Mouse (Mus musculus): ENCODE results near the gene BC067074. TPM values are rescaled to one million over a fixed set of nuclear protein-coding genes. Genes with fewer than 3 reads are reported as not detected.

The BC067074 gene
- polyA plus RNA-seq, 1 experiment from 2014 or later: 5.9 TPM

DNA sequence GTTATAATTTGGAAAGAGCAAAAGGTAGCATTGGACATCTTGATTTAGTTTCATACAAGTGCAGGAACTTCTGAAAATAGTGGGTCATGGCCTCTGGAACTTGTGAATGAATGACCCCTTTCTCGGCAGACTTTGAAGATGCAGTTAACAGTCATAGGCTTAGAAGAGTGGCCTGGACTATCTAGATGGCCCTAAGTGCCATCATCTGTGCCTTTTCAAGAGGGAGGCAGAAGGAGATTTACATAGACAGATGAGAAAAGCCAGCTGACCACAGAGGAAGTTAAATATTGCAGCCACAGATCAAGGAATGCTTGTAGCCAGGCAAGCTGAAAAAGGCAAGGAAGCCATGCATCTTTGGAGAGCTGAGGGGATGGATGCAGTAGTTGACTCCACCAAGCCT is 66.7 kb downstream of the BC067074 start:
- 57% methylated on average over 1 of the region's 1 CpGs for WGBS
- no peaks in the 10 kb centered on the region for H3K27me3 ChIP-seq (ENCODE audit: control insufficient read depth, insufficient read depth, low read depth, low read length)
- no peak for ATAC-seq (ENCODE audit: low read depth)
- no peaks in the 10 kb centered on the region for H3K4me1 ChIP-seq (replicated peaks; ENCODE audit: control insufficient read depth, insufficient read depth, low read length)
- H3K4me3 ChIP-seq (ENCODE audit: low read length): no peak overlapping the region
- no peaks in the 10 kb centered on the region for H3K9me3 ChIP-seq (ENCODE audit: control insufficient read depth, low read length)
- H3K36me3 ChIP-seq (ENCODE audit: control insufficient read depth, insufficient read depth, low read length): no peaks in the 10 kb centered on the region
- H3K4me2 ChIP-seq (ENCODE audit: low read depth, low read length): no peak overlapping the region
- no peak overlapping the region for H3K9ac ChIP-seq (ENCODE audit: low read length)
- H3K27ac ChIP-seq (ENCODE audit: low read length): no peak overlapping the region

DNA sequence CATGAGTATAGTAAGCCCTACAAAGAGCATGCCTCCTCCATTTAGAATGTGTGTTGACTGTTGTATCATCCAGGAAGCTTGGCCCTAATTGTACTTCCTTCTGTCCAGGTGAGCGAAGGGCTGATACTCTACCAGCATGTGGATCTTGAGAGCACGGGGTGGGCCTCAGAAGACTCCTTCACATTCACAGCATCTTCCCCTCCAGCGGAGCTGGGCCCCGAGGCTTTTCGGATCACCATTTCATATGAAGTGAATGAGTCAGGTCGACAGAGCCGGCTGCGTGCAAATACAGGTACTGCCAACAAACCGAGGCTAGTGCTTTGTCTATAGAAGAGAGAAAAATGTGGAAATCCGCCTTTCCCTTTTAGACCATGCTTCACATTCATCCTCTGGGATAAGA is 73.0 kb downstream of the BC067074 start:
- ATAC-seq (ENCODE audit: low read depth): no peak
- 82% methylated on average over 10 of the region's 10 CpGs for WGBS

DNA sequence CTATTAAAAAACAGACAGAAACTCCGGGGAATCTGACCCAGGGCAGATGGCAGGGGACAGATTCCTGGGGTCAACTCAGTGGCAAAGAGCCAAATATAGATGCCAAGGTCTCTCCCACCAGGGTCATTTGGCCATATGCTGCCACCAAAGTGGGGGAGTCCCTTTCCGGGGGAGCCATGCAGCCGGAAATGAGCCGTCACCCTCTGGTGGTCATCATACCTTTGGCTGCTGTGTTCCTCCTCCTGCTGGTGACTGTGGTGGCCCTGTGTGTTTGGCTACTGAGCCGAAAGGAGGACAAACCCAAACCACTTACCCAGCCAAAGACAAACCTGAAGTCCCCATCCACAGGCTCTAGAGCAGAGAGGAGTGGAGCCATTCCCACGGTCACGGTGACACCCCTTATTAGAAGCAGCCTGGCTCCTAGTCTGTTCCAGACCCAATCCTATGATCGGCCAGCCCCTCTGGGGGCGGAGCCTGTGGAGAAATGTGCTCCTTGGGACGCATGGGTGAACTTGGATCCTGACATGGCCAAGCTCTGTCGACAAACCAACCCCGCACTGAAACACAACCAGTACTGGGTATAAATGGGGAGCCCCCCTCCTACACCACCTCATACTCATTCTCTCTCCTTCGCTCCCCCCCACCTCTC is 76.1 kb downstream of the BC067074 start:
- Histone ChIP-seq H3K27ac (ENCODE audit: low read length) (no peak overlapping the region), H3K36me3 (ENCODE audit: control insufficient read depth, insufficient read depth, low read length) (no peaks in the 10 kb centered on the region), H3K27me3 (ENCODE audit: control insufficient read depth, insufficient read depth, low read depth, low read length) (no peaks in the 10 kb centered on the region), H3K9me3 (ENCODE audit: control insufficient read depth, low read length) (no peaks in the 10 kb centered on the region), H3K9ac (ENCODE audit: low read length) (no peak overlapping the region), H3K4me3 (ENCODE audit: low read length) (no peak overlapping the region), H3K4me1 (replicated peaks; ENCODE audit: control insufficient read depth, insufficient read depth, low read length) (no peaks in the 10 kb centered on the region; the same call in 1 of the 2 replicates), H3K4me2 (ENCODE audit: low read depth, low read length) (no peak overlapping the region)
- 74% methylated on average over 13 of the region's 13 CpGs for WGBS
- ATAC-seq (ENCODE audit: low read depth): 0 out of 2 replicates have a peak, but pooled peaks have one; percentile 17

More for the DNA sequence above, 73.0 kb downstream of the BC067074 start:
- no peak overlapping the region for H3K9ac ChIP-seq (ENCODE audit: low read length)
- no peak overlapping the region for H3K4me2 ChIP-seq (ENCODE audit: low read depth, low read length)
- H3K36me3 ChIP-seq (ENCODE audit: control insufficient read depth, insufficient read depth, low read length): no peaks in the 10 kb centered on the region
- H3K27ac ChIP-seq (ENCODE audit: low read length): no peak overlapping the region
- no peaks in the 10 kb centered on the region for H3K9me3 ChIP-seq (ENCODE audit: control insufficient read depth, low read length)
- H3K4me3 ChIP-seq (ENCODE audit: low read length): no peak overlapping the region
- H3K27me3 ChIP-seq (ENCODE audit: control insufficient read depth, insufficient read depth, low read depth, low read length): no peaks in the 10 kb centered on the region
- H3K4me1 ChIP-seq (replicated peaks; ENCODE audit: control insufficient read depth, insufficient read depth, low read length): no peaks in the 10 kb centered on the region; the same call in 1 of the 2 replicates

DNA sequence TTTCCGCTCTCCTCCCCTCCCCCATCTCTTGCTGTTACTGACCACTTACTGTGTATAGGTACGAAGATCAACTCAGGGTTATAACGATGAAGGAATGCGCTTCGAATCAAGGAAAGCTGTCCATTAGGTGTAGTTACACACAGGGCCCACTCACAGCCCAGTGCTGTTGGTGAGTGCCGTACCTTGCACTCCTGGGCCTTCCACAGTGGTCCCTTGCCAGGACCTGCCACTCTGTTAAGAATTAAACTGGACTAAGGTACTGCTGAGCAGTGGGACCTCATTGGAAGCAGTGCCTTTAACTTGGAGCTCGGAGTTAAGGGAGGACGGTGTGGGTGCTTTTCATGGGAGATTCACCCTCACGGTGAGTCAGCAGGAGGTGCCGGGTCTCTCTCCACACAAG is 76.7 kb downstream of the BC067074 start:
- no peak overlapping the region for H3K27ac ChIP-seq (ENCODE audit: low read length)
- WGBS: 79% methylated on average over 10 of the region's 10 CpGs
- H3K9ac ChIP-seq (ENCODE audit: low read length): no peak overlapping the region
- H3K4me1 ChIP-seq (replicated peaks; ENCODE audit: control insufficient read depth, insufficient read depth, low read length): no peaks in the 10 kb centered on the region; the same call in 1 of the 2 replicates
- H3K4me3 ChIP-seq (ENCODE audit: low read length): no peak overlapping the region
- no peaks in the 10 kb centered on the region for H3K36me3 ChIP-seq (ENCODE audit: control insufficient read depth, insufficient read depth, low read length)
- H3K9me3 ChIP-seq (ENCODE audit: control insufficient read depth, low read length): no peaks in the 10 kb centered on the region
- H3K4me2 ChIP-seq (ENCODE audit: low read depth, low read length): no peak overlapping the region
- H3K27me3 ChIP-seq (ENCODE audit: control insufficient read depth, insufficient read depth, low read depth, low read length): no peaks in the 10 kb centered on the region
- ATAC-seq (ENCODE audit: low read depth): no peak

DNA sequence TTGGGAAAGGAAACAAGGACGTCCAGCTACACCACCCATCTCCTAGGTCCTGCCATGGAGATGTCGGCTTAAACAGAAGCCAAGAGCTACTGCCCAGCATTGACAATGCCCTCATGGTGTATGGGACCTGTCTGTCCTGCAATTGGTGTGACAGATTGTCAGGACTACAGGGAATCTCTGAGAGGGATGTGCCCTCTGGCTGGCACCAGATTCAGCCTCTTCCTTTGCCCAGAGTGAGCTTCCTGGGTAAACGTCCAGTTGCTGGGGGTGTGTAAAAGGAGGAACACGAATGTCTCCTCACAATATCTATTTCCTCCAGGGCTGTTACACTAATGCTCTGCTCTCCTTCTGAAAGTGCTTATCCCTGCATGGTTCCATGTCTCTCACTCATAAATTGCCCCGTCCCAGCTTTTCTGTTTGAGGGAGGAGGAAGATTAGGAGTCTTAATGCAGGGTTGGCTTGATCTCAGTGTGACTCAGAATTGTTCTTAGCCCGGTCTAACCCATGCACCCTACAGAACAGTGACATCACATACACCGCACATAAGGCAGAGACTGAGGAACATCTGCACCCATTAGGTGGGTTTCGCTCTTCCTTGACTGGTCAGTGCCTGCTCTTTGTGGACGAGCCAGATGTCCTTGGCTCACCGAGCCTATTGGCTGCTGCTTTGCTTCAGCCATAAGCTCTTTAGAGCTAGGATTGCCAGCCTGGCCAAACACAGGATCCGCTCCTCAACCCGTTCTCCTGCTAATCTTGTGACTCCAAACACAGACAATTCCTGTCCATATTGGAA is 80.5 kb downstream of the BC067074 start:
- H3K9me3 ChIP-seq (ENCODE audit: control insufficient read depth, low read length): no peaks in the 10 kb centered on the region
- WGBS: 76% methylated on average over 12 of the region's 12 CpGs
- H3K4me2 ChIP-seq (ENCODE audit: low read depth, low read length): no peak overlapping the region
- ATAC-seq (ENCODE audit: low read depth): 0 out of 2 replicates have a peak, but pooled peaks have one; percentile 5
- H3K4me1 ChIP-seq (replicated peaks; ENCODE audit: control insufficient read depth, insufficient read depth, low read length): no peaks in the 10 kb centered on the region
- no peak overlapping the region for H3K9ac ChIP-seq (ENCODE audit: low read length)
- no peaks in the 10 kb centered on the region for H3K27me3 ChIP-seq (ENCODE audit: control insufficient read depth, insufficient read depth, low read depth, low read length)
- no peaks in the 10 kb centered on the region for H3K36me3 ChIP-seq (ENCODE audit: control insufficient read depth, insufficient read depth, low read length)
- H3K27ac ChIP-seq (ENCODE audit: low read length): no peak overlapping the region
- H3K4me3 ChIP-seq (ENCODE audit: low read length): no peak overlapping the region

DNA sequence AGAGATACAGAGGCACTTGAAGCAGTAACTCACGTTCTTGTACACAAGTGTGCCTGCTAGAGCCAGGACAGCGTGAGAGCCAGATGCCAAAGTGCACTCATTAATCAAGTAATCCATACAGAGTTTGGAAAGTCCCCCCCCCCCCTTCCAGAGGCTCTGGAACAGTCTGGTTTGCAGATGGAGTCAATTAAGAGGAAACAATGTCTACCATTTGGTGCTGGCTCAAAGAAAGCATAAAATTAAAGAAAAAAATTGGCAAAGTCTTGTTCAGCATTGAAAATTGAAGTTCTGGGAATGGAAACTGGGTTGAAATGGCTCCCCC is 81.1 kb downstream of the BC067074 start:
- 25% methylated on average over 2 of the region's 2 CpGs for WGBS
- no peak overlapping the region for H3K4me2 ChIP-seq (ENCODE audit: low read depth, low read length)
- no peaks in the 10 kb centered on the region for H3K4me1 ChIP-seq (replicated peaks; ENCODE audit: control insufficient read depth, insufficient read depth, low read length)
- ATAC-seq (ENCODE audit: low read depth): 0 out of 2 replicates have a peak, but pooled peaks have one; percentile 31
- H3K9ac ChIP-seq (ENCODE audit: low read length): no peak overlapping the region
- no peak overlapping the region for H3K27ac ChIP-seq (ENCODE audit: low read length)
- H3K9me3 ChIP-seq (ENCODE audit: control insufficient read depth, low read length): no peaks in the 10 kb centered on the region
- H3K4me3 ChIP-seq (ENCODE audit: low read length): no peak overlapping the region
- no peaks in the 10 kb centered on the region for H3K27me3 ChIP-seq (ENCODE audit: control insufficient read depth, insufficient read depth, low read depth, low read length)
- H3K36me3 ChIP-seq (ENCODE audit: control insufficient read depth, insufficient read depth, low read length): no peaks in the 10 kb centered on the region

DNA sequence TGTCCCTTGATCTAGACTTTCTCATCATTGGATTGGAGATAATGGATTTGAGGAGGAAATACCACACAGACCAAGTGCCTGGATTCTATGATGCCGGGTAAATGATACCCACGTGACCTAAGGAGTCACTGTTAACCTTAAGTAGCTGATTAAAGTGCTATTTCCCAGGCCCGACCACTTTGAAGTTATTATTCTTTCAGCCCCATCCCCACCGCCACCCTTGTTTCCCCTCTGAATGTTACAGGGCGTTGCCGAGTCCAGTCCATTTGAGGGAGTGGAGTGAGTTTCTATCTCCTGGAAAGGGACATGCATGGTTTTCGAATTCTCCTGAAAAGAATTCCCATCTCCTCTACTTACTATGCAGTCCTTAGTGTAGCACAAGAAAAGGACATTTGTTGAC is 84.7 kb downstream of the BC067074 start:
- Histone ChIP-seq H3K4me1 (replicated peaks; ENCODE audit: control insufficient read depth, insufficient read depth, low read length) (no peaks in the 10 kb centered on the region), H3K27me3 (ENCODE audit: control insufficient read depth, insufficient read depth, low read depth, low read length) (no peaks in the 10 kb centered on the region), H3K9me3 (ENCODE audit: control insufficient read depth, low read length) (no peaks in the 10 kb centered on the region), H3K4me3 (ENCODE audit: low read length) (no peak overlapping the region), H3K4me2 (ENCODE audit: low read depth, low read length) (no peak overlapping the region), H3K9ac (ENCODE audit: low read length) (no peak overlapping the region), H3K27ac (ENCODE audit: low read length) (no peak overlapping the region), H3K36me3 (ENCODE audit: control insufficient read depth, insufficient read depth, low read length) (no peaks in the 10 kb centered on the region)
- no peak for ATAC-seq (ENCODE audit: low read depth)
- 77% methylated on average over 7 of the region's 7 CpGs for WGBS

DNA sequence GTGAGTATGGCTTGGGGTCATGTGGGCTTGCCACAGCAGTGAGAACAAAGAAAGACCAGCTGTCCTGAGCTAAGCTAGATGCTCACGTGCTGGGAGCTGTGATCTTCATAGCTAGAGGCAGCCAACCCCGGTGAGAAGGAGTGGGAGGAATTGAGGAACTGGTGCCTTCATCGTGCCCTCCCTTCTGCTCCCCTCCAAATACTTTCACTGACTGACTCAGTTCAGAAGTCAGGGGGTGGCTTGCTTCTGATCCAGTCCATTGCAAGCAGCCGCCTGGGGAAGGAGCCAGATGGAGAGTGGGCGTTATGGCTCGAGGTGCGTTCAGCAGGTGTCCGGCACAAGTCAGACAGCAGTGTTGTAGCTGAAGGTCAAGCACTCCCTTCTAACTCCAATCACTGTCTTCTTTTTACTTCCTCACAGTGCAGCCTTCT is 86.0 kb downstream of the BC067074 start:
- H3K4me3 ChIP-seq (ENCODE audit: low read length): no peak overlapping the region
- H3K4me2 ChIP-seq (ENCODE audit: low read depth, low read length): no peak overlapping the region
- no peak overlapping the region for H3K27ac ChIP-seq (ENCODE audit: low read length)
- no peaks in the 10 kb centered on the region for H3K36me3 ChIP-seq (ENCODE audit: control insufficient read depth, insufficient read depth, low read length)
- H3K9ac ChIP-seq (ENCODE audit: low read length): no peak overlapping the region
- WGBS: 74% methylated on average over 8 of the region's 8 CpGs
- H3K4me1 ChIP-seq (replicated peaks; ENCODE audit: control insufficient read depth, insufficient read depth, low read length): no peaks in the 10 kb centered on the region
- H3K27me3 ChIP-seq (ENCODE audit: control insufficient read depth, insufficient read depth, low read depth, low read length): no peaks in the 10 kb centered on the region
- ATAC-seq (ENCODE audit: low read depth): no peak
- no peaks in the 10 kb centered on the region for H3K9me3 ChIP-seq (ENCODE audit: control insufficient read depth, low read length)

DNA sequence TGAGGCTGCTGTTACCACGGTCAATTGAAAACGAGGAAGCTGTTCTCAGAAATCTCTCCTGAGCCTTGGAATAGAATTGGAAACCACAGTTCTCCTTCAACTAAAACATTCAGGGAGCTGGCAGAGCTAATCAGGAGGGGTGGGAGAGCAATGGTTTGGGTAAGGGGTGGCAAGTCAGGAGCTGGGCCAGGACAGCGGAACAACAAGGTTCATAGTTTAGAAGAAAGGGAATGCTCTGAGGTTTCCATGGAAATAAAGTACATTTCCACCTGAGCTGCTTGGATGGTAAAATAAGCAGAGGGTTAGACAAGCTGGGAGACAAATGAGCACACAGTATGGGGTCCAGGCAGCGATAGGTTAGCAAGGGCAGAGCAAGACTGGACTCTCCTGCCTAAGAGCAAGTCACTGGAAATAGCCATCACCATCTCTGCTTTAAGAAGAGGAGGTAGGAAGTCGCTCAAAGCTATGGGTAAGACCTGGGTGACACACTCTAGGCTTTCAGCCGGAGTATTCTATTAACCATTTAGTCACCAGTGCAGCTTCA is 86.9 kb downstream of the BC067074 start:
- no peaks in the 10 kb centered on the region for H3K36me3 ChIP-seq (ENCODE audit: control insufficient read depth, insufficient read depth, low read length)
- H3K27ac ChIP-seq (ENCODE audit: low read length): no peak overlapping the region
- 46% methylated on average over 6 of the region's 6 CpGs for WGBS
- H3K9me3 ChIP-seq (ENCODE audit: control insufficient read depth, low read length): no peaks in the 10 kb centered on the region
- H3K27me3 ChIP-seq (ENCODE audit: control insufficient read depth, insufficient read depth, low read depth, low read length): no peaks in the 10 kb centered on the region
- ATAC-seq (ENCODE audit: low read depth): no peak
- no peak overlapping the region for H3K4me3 ChIP-seq (ENCODE audit: low read length)
- H3K4me2 ChIP-seq (ENCODE audit: low read depth, low read length): no peak overlapping the region
- no peaks in the 10 kb centered on the region for H3K4me1 ChIP-seq (replicated peaks; ENCODE audit: control insufficient read depth, insufficient read depth, low read length)
- H3K9ac ChIP-seq (ENCODE audit: low read length): no peak overlapping the region

Measured in lung, embryonic 16.5 days (tissue).